Mouse (Mus musculus): Measurements from ENCODE around the gene Meiob. TPM values are rescaled to one million over a fixed set of nuclear protein-coding genes. Genes with fewer than 3 reads are reported as not detected.

Meiob gene
- total and polyA plus RNA-seq, 2 experiments from 2014 or later, result 0.12 TPM; not detected in 1

- WGBS, result 91% methylated on average over 3 of the region's 3 CpGs
- no peak overlapping the region for H3K9ac ChIP-seq (replicated peaks; ENCODE audit: low read length, poor library complexity, severe bottlenecking)
- no peak overlapping the region for H3K4me3 ChIP-seq (ENCODE audit: low read depth, low read length)
- no peak overlapping the region for H3K27ac ChIP-seq (ENCODE audit: low read depth, low read length)
- H3K27me3 ChIP-seq (ENCODE audit: insufficient read depth, low read length), result no peaks in the 10 kb centered on the region
- peaks cover 6% of the 10 kb centered on the region; the same call in 1 of the 2 replicates for H3K4me1 ChIP-seq (ENCODE audit: insufficient read depth, low read length)
- no peaks in the 10 kb centered on the region for H3K9me3 ChIP-seq (ENCODE audit: low read length)
- TF ChIP-seq CTCF (IDR thresholded peaks at IDR 0.05), result no peak
- H3K36me3 ChIP-seq (ENCODE audit: insufficient read depth, low read length), result peaks cover 35% of the 10 kb centered on the region
- ATAC-seq (ENCODE audit: low FRiP score) (no peak), DNase-seq (ENCODE audit: low spot score) (no peak)
- no peak overlapping the region for H3K4me2 ChIP-seq (ENCODE audit: low read depth, low read length, poor library complexity, severe bottlenecking)
Measured at GRCm38 (mm10) chr17:24855838-24856464, 51.9 kb downstream of the Meiob start.

- no peak for DNase-seq (ENCODE audit: low spot score)
- Histone ChIP-seq H3K9ac (replicated peaks; ENCODE audit: low read length, poor library complexity, severe bottlenecking) (no peak overlapping the region), H3K9me3 (ENCODE audit: low read length) (no peaks in the 10 kb centered on the region), H3K4me1 (ENCODE audit: insufficient read depth, low read length) (no peaks in the 10 kb centered on the region), H3K27me3 (ENCODE audit: insufficient read depth, low read length) (no peaks in the 10 kb centered on the region), H3K4me3 (ENCODE audit: low read depth, low read length) (no peak overlapping the region), H3K36me3 (ENCODE audit: insufficient read depth, low read length) (peaks cover 42% of the 10 kb centered on the region), H3K27ac (ENCODE audit: low read depth, low read length) (no peak overlapping the region), H3K4me2 (ENCODE audit: low read depth, low read length, poor library complexity, severe bottlenecking) (no peak overlapping the region)
- no peak for TF ChIP-seq CTCF (IDR thresholded peaks at IDR 0.05)
- no peak for ATAC-seq (ENCODE audit: low FRiP score)
- WGBS, result 88% methylated on average over 13 of the region's 13 CpGs
Measured at GRCm38 (mm10) chr17:24856589-24856988, 52.5 kb downstream of the Meiob start.

- no peak for ATAC-seq (ENCODE audit: low FRiP score)
- no peak overlapping the region for H3K4me2 ChIP-seq (ENCODE audit: low read depth, low read length, poor library complexity, severe bottlenecking)
- no peaks in the 10 kb centered on the region for H3K27me3 ChIP-seq (ENCODE audit: insufficient read depth, low read length)
- H3K36me3 ChIP-seq (ENCODE audit: insufficient read depth, low read length), result peaks cover 42% of the 10 kb centered on the region
- TF ChIP-seq CTCF (IDR thresholded peaks at IDR 0.05), result no peak
- no peak for DNase-seq (ENCODE audit: low spot score)
- H3K9ac ChIP-seq (replicated peaks; ENCODE audit: low read length, poor library complexity, severe bottlenecking), result no peak overlapping the region
- 84% methylated on average over 8 of the region's 8 CpGs for WGBS
- H3K27ac ChIP-seq (ENCODE audit: low read depth, low read length), result no peak overlapping the region
- H3K4me3 ChIP-seq (ENCODE audit: low read depth, low read length), result no peak overlapping the region
- H3K9me3 ChIP-seq (ENCODE audit: low read length), result no peaks in the 10 kb centered on the region
- H3K4me1 ChIP-seq (ENCODE audit: insufficient read depth, low read length), result no peaks in the 10 kb centered on the region
Measured at GRCm38 (mm10) chr17:24857831-24858470, 53.9 kb downstream of the Meiob start.

- H3K27ac ChIP-seq (ENCODE audit: low read depth, low read length), result no peak overlapping the region
- no peaks in the 10 kb centered on the region for H3K9me3 ChIP-seq (ENCODE audit: low read length)
- TF ChIP-seq CTCF (IDR thresholded peaks at IDR 0.05), result no peak
- no peak overlapping the region for H3K4me2 ChIP-seq (ENCODE audit: low read depth, low read length, poor library complexity, severe bottlenecking)
- peaks cover 44% of the 10 kb centered on the region for H3K36me3 ChIP-seq (ENCODE audit: insufficient read depth, low read length)
- no peaks in the 10 kb centered on the region for H3K4me1 ChIP-seq (ENCODE audit: insufficient read depth, low read length)
- H3K27me3 ChIP-seq (ENCODE audit: insufficient read depth, low read length), result no peaks in the 10 kb centered on the region
- peak; percentile 50 for DNase-seq (ENCODE audit: low spot score)
- H3K4me3 ChIP-seq (ENCODE audit: low read depth, low read length), result no peak overlapping the region
- no peak for ATAC-seq (ENCODE audit: low FRiP score)
- 84% methylated on average over 6 of the region's 6 CpGs for WGBS
- no peak overlapping the region for H3K9ac ChIP-seq (replicated peaks; ENCODE audit: low read length, poor library complexity, severe bottlenecking)
Measured at GRCm38 (mm10) chr17:24858967-24859366, 54.9 kb downstream of the Meiob start.

GRCm38 (mm10) chr17:24860076-24860475, 56.0 kb downstream of the Meiob start:
- WGBS, result 91% methylated on average over 8 of the region's 8 CpGs
- peaks cover 55% of the 10 kb centered on the region for H3K36me3 ChIP-seq (ENCODE audit: insufficient read depth, low read length)
- 0 out of 2 replicates have a peak overlapping the region, but pooled peaks have one; percentile 8 for H3K9ac ChIP-seq (replicated peaks; ENCODE audit: low read length, poor library complexity, severe bottlenecking)

GRCm38 (mm10) chr17:24861785-24862184, 57.7 kb downstream of the Meiob start:
- no peak overlapping the region for H3K4me2 ChIP-seq (ENCODE audit: low read depth, low read length, poor library complexity, severe bottlenecking)
- no peak overlapping the region for H3K4me3 ChIP-seq (ENCODE audit: low read depth, low read length)
- WGBS, result 97% methylated on average over 3 of the region's 3 CpGs
- no peak for TF ChIP-seq CTCF (IDR thresholded peaks at IDR 0.05)
- no peak overlapping the region for H3K9ac ChIP-seq (replicated peaks; ENCODE audit: low read length, poor library complexity, severe bottlenecking)
- ATAC-seq (ENCODE audit: low FRiP score) (no peak), DNase-seq (ENCODE audit: low spot score) (no peak)
- peaks cover 55% of the 10 kb centered on the region for H3K36me3 ChIP-seq (ENCODE audit: insufficient read depth, low read length)
- H3K27me3 ChIP-seq (ENCODE audit: insufficient read depth, low read length), result no peaks in the 10 kb centered on the region
- no peak overlapping the region for H3K27ac ChIP-seq (ENCODE audit: low read depth, low read length)
- H3K9me3 ChIP-seq (ENCODE audit: low read length), result no peaks in the 10 kb centered on the region
- H3K4me1 ChIP-seq (ENCODE audit: insufficient read depth, low read length), result no peaks in the 10 kb centered on the region

More at GRCm38 (mm10) chr17:24860076-24860475, 56.0 kb downstream of the Meiob start:
- H3K27me3 ChIP-seq (ENCODE audit: insufficient read depth, low read length), result no peaks in the 10 kb centered on the region
- H3K4me2 ChIP-seq (ENCODE audit: low read depth, low read length, poor library complexity, severe bottlenecking), result no peak overlapping the region
- no peaks in the 10 kb centered on the region for H3K4me1 ChIP-seq (ENCODE audit: insufficient read depth, low read length)
- H3K4me3 ChIP-seq (ENCODE audit: low read depth, low read length), result no peak overlapping the region
- TF ChIP-seq CTCF (IDR thresholded peaks at IDR 0.05), result no peak
- H3K9me3 ChIP-seq (ENCODE audit: low read length), result no peaks in the 10 kb centered on the region
- H3K27ac ChIP-seq (ENCODE audit: low read depth, low read length), result no peak overlapping the region
- DNase-seq (ENCODE audit: low spot score) (no peak), ATAC-seq (ENCODE audit: low FRiP score) (no peak)
